Mouse (Mus musculus): Measurements from ENCODE around the gene Pdk3. TPM values are rescaled to one million over a fixed set of nuclear protein-coding genes. Genes with fewer than 3 reads are reported as not detected.

Gene Pdk3
- total and polyA plus RNA-seq, 3 experiments = 34.4 to 58.4 TPM; not detected in 1

DNA sequence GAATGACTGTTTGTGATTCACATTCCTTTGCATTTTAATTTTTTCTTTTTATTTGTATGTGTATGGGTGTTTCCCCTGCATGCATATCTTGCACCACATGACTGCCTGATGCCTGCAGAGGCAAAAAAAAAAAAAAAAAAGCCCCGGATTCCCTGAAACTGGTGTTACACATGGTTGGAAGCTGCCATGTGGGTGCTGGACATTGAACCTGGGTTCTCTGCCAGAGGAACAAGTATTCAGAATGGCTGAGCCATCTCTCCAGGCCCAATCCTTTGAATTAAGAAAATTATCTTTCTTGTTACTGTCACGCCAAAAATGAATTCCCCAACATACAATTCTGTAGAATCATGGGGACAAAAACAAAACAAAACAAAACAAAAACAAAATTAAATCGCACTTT is 25.8 kb upstream of the Pdk3 start:
- DNase-seq (ENCODE audit: low read depth, low spot score) = no peak
- Histone ChIP-seq H3K36me3 (ENCODE audit: control insufficient read depth in 1 of 2, insufficient read depth in 2 of 2, low read length in 2 of 2) (peaks cover 0 to 4% of the 10 kb centered on the region in 2 experiments; a peak in 1 of 4 replicates), H3K9me3 (replicated peaks; ENCODE audit: insufficient read depth, low read length) (no peaks in the 10 kb centered on the region), H3K79me2 (ENCODE audit: control insufficient read depth, insufficient read depth, low read length, poor library complexity) (no peaks in the 10 kb centered on the region), H3K27ac (ENCODE audit: control insufficient read depth, low read depth, low read length) (no peak overlapping the region), H3K27me3 (ENCODE audit: control insufficient read depth in 1 of 2, insufficient read depth in 2 of 2, low read length in 2 of 2) (no peaks in the 10 kb centered on the region), H3K9ac (ENCODE audit: control insufficient read depth, low read depth, low read length, poor library complexity, severe bottlenecking) (no peak overlapping the region), H3K4me1 (ENCODE audit: control insufficient read depth in 1 of 2, insufficient read depth in 2 of 2, low read length in 2 of 2) (peaks cover 0 to 4% of the 10 kb centered on the region in 2 experiments; a peak in 1 of 4 replicates), H3K4me3 (ENCODE audit: control insufficient read depth in 1 of 2, insufficient read depth in 1 of 2, low read depth in 2 of 2, low read length in 2 of 2) (no peak overlapping the region)
- no peak for TF ChIP-seq ZMIZ1 (IDR thresholded peaks at IDR 0.05; ENCODE audit: low read depth, low read length)
- no peak for TF ChIP-seq CHD2 (IDR thresholded peaks at IDR 0.05; ENCODE audit: low read length)
- no peak for TF ChIP-seq ETS1 (IDR thresholded peaks at IDR 0.05; ENCODE audit: low read depth, low read length)
- no peak for TF ChIP-seq USF1 (IDR thresholded peaks at IDR 0.05; ENCODE audit: low read depth, low read length)
- no peak for TF ChIP-seq TAL1 (IDR thresholded peaks at IDR 0.05; ENCODE audit: low read length)

GRCm38 (mm10) chrX:93832337-93832884 is 410 bp upstream of the Pdk3 start:
- Histone ChIP-seq H3K4me1 (ENCODE audit: control insufficient read depth in 1 of 2, insufficient read depth in 2 of 2, low read length in 2 of 2) (peaks cover 2 to 5% of the 10 kb centered on the region in 2 experiments; a peak in 3 of 4 replicates), H3K27ac (ENCODE audit: control insufficient read depth, low read depth, low read length) (peak overlapping the region; percentile 24), H3K27me3 (ENCODE audit: control insufficient read depth in 1 of 2, insufficient read depth in 2 of 2, low read length in 2 of 2) (no peaks in the 10 kb centered on the region), H3K9me3 (replicated peaks; ENCODE audit: insufficient read depth, low read length) (no peaks in the 10 kb centered on the region), H3K36me3 (ENCODE audit: control insufficient read depth in 1 of 2, insufficient read depth in 2 of 2, low read length in 2 of 2) (peaks cover 0 to 12% of the 10 kb centered on the region in 2 experiments; a peak in 3 of 4 replicates), H3K4me3 (ENCODE audit: control insufficient read depth in 1 of 2, insufficient read depth in 1 of 2, low read depth in 2 of 2, low read length in 2 of 2) (peak overlapping the region; percentile 85 to 93), H3K79me2 (ENCODE audit: control insufficient read depth, insufficient read depth, low read length, poor library complexity) (peaks cover 12% of the 10 kb centered on the region), H3K9ac (ENCODE audit: control insufficient read depth, low read depth, low read length, poor library complexity, severe bottlenecking) (peak overlapping the region; percentile 55)
- TF ChIP-seq TAL1 (IDR thresholded peaks at IDR 0.05; ENCODE audit: low read length) = no peak
- peak; percentile 61; the same call in 1 of the 2 replicates for TF ChIP-seq POLR2AphosphoS2 (IDR thresholded peaks at IDR 0.05; ENCODE audit: low read length)
- TF ChIP-seq BHLHE40 (IDR thresholded peaks at IDR 0.05; ENCODE audit: borderline replicate concordance, low read depth, low read length) = no peak
- TF ChIP-seq NRF1 (IDR thresholded peaks at IDR 0.05; ENCODE audit: insufficient read depth, low read depth, low read length, poor library complexity, severe bottlenecking) = no peak
- 0 out of 2 replicates have a peak, but pooled peaks have one; percentile 67 for TF ChIP-seq ZMIZ1 (IDR thresholded peaks at IDR 0.05; ENCODE audit: low read depth, low read length)
- no peak for TF ChIP-seq ZNF384 (IDR thresholded peaks at IDR 0.05; ENCODE audit: low read depth, low read length)
- no peak for DNase-seq (ENCODE audit: low read depth, low spot score)

DNA sequence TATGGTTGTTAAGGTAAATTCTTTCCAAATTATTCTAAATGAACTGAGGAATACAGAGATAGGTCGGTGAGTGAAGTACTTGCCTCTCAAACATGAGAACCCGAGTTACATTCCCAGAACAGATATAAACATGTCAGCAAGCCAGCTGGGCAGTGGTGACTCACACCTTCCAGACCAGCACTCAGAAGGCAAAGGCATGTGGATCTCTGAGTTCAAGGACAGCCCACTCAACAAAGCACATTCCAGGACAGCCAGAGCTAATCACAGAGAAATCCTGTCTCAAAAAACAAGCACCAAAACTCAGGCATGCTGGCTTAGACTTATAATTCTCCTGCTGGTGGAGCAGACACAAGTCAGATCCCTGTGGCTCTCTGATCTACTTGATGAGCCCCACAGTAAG is 6.2 kb downstream of the Pdk3 start:
- H3K4me3 ChIP-seq (ENCODE audit: control insufficient read depth in 1 of 2, insufficient read depth in 1 of 2, low read depth in 2 of 2, low read length in 2 of 2) = no peak overlapping the region
- TF ChIP-seq GABPA (IDR thresholded peaks at IDR 0.05; ENCODE audit: low read depth, low read length) = no peak

More for the DNA sequence above, 6.2 kb downstream of the Pdk3 start:
- no peak for DNase-seq (ENCODE audit: low read depth, low spot score)
- H3K27me3 ChIP-seq (ENCODE audit: control insufficient read depth in 1 of 2, insufficient read depth in 2 of 2, low read length in 2 of 2) = no peaks in the 10 kb centered on the region
- H3K4me1 ChIP-seq (ENCODE audit: control insufficient read depth in 1 of 2, insufficient read depth in 2 of 2, low read length in 2 of 2) = peaks cover 0 to 4% of the 10 kb centered on the region in 2 experiments; a peak in 3 of 4 replicates
- no peak overlapping the region for H3K27ac ChIP-seq (ENCODE audit: control insufficient read depth, low read depth, low read length)
- no peak overlapping the region for H3K9ac ChIP-seq (ENCODE audit: control insufficient read depth, low read depth, low read length, poor library complexity, severe bottlenecking)
- peaks cover 3% of the 10 kb centered on the region; the same call in 1 of the 2 replicates for H3K79me2 ChIP-seq (ENCODE audit: control insufficient read depth, insufficient read depth, low read length, poor library complexity)
- peaks cover 0 to 6% of the 10 kb centered on the region in 2 experiments for H3K36me3 ChIP-seq (ENCODE audit: control insufficient read depth in 1 of 2, insufficient read depth in 2 of 2, low read length in 2 of 2)
- no peaks in the 10 kb centered on the region for H3K9me3 ChIP-seq (replicated peaks; ENCODE audit: insufficient read depth, low read length)

All from MEL (cell line).